Mouse (Mus musculus) liver, embryonic 14.5 days (tissue): ENCODE data around the gene Ttc37.

Experiments used
- CTCF ChIP-seq: IDR thresholded peaks from 2 replicates; pipeline ENCODE4 v1.5.1; 2016; ENCODE audit warnings: antibody characterized with exemption, low read depth, control low read depth
- EP300 ChIP-seq: IDR thresholded peaks from 2 replicates; pipeline ENCODE4 v1.6.1; 2016; ENCODE audit warnings: antibody characterized with exemption, low read depth

GRCm38 (mm10) chr13:76128799-76129198 is 30.3 kb downstream of the Ttc37 start:
- TF ChIP-seq CTCF (no peak), EP300 (no peak)
